Mouse (Mus musculus): ENCODE measurements around the gene Scarb2. TPM values are rescaled to one million over a fixed set of nuclear protein-coding genes. Genes with fewer than 3 reads are reported as not detected.

Gene Scarb2
- polyA plus RNA-seq, 1 experiment = 8.4 TPM

- H3K4me3 ChIP-seq (ENCODE audit: low read depth, low read length) = peak overlapping the region; percentile 93
- WGBS = under 1% methylated on average over 35 of the region's 35 CpGs
- peak overlapping the region; percentile 97 for H3K27ac ChIP-seq (ENCODE audit: insufficient read depth, low read depth, low read length)
- peaks cover 12% of the 10 kb centered on the region; the same call in 1 of the 2 replicates for H3K4me1 ChIP-seq (ENCODE audit: control insufficient read depth, insufficient read depth, insufficient read length, low read length)
- no peaks in the 10 kb centered on the region for H3K27me3 ChIP-seq (ENCODE audit: control insufficient read depth, insufficient read depth, low read length)
- H3K36me3 ChIP-seq (ENCODE audit: control insufficient read depth, insufficient read depth, low read length) = no peaks in the 10 kb centered on the region
- no peak for TF ChIP-seq CTCF (IDR thresholded peaks at IDR 0.05; ENCODE audit: extremely low read depth, insufficient read length, insufficient replicate concordance, low read depth, low read length)
- TF ChIP-seq POLR2A (IDR thresholded peaks at IDR 0.05; ENCODE audit: low read depth, low read length) = peak; percentile 29; the same call in 1 of the 2 replicates
Measured at GRCm38 (mm10) chr5:92504676-92505400, 1.8 kb downstream of the Scarb2 start.

GRCm38 (mm10) chr5:92503856-92504618, 2.6 kb downstream of the Scarb2 start:
- Histone ChIP-seq H3K36me3 (ENCODE audit: control insufficient read depth, insufficient read depth, low read length) (no peaks in the 10 kb centered on the region), H3K27me3 (ENCODE audit: control insufficient read depth, insufficient read depth, low read length) (no peaks in the 10 kb centered on the region), H3K4me1 (ENCODE audit: control insufficient read depth, insufficient read depth, insufficient read length, low read length) (peaks cover 18% of the 10 kb centered on the region; the same call in 1 of the 2 replicates), H3K4me3 (ENCODE audit: low read depth, low read length) (peak overlapping the region; percentile 93), H3K27ac (ENCODE audit: insufficient read depth, low read depth, low read length) (peak overlapping the region; percentile 97)
- TF ChIP-seq POLR2A (IDR thresholded peaks at IDR 0.05; ENCODE audit: low read depth, low read length) (no peak), CTCF (IDR thresholded peaks at IDR 0.05; ENCODE audit: extremely low read depth, insufficient read length, insufficient replicate concordance, low read depth, low read length) (no peak)
- 39% methylated on average over 7 of the region's 7 CpGs for WGBS

- H3K4me3 ChIP-seq (ENCODE audit: low read depth, low read length) = peak overlapping the region; percentile 4; the same call in 1 of the 2 replicates
- H3K27ac ChIP-seq (ENCODE audit: insufficient read depth, low read depth, low read length) = peak overlapping the region; percentile 17; the same call in 1 of the 2 replicates
- no peak for TF ChIP-seq POLR2A (IDR thresholded peaks at IDR 0.05; ENCODE audit: low read depth, low read length)
- no peak for TF ChIP-seq CTCF (IDR thresholded peaks at IDR 0.05; ENCODE audit: extremely low read depth, insufficient read length, insufficient replicate concordance, low read depth, low read length)
- no peaks in the 10 kb centered on the region for H3K27me3 ChIP-seq (ENCODE audit: control insufficient read depth, insufficient read depth, low read length)
- no peaks in the 10 kb centered on the region for H3K36me3 ChIP-seq (ENCODE audit: control insufficient read depth, insufficient read depth, low read length)
- 67% methylated on average over 9 of the region's 9 CpGs for WGBS
- peaks cover 18% of the 10 kb centered on the region; the same call in 1 of the 2 replicates for H3K4me1 ChIP-seq (ENCODE audit: control insufficient read depth, insufficient read depth, insufficient read length, low read length)
Measured at GRCm38 (mm10) chr5:92503356-92503847, 3.2 kb downstream of the Scarb2 start.

GRCm38 (mm10) chr5:92499378-92499777, 7.3 kb downstream of the Scarb2 start:
- TF ChIP-seq POLR2A (IDR thresholded peaks at IDR 0.05; ENCODE audit: low read depth, low read length) (no peak), CTCF (IDR thresholded peaks at IDR 0.05; ENCODE audit: extremely low read depth, insufficient read length, insufficient replicate concordance, low read depth, low read length) (no peak)
- H3K4me1 ChIP-seq (ENCODE audit: control insufficient read depth, insufficient read depth, insufficient read length, low read length) = peaks cover 21% of the 10 kb centered on the region; the same call in 1 of the 2 replicates
- H3K27me3 ChIP-seq (ENCODE audit: control insufficient read depth, insufficient read depth, low read length) = no peaks in the 10 kb centered on the region
- peak overlapping the region; percentile 62 for H3K27ac ChIP-seq (ENCODE audit: insufficient read depth, low read depth, low read length)
- no peak overlapping the region for H3K4me3 ChIP-seq (ENCODE audit: low read depth, low read length)
- 11% methylated on average over 3 of the region's 3 CpGs for WGBS
- 0 out of 2 replicates have a peak, but pooled peaks cover 1% of the 10 kb centered on the region for H3K36me3 ChIP-seq (ENCODE audit: control insufficient read depth, insufficient read depth, low read length)

- Histone ChIP-seq H3K4me3 (ENCODE audit: low read depth, low read length) (no peak overlapping the region), H3K36me3 (ENCODE audit: control insufficient read depth, insufficient read depth, low read length) (0 out of 2 replicates have a peak, but pooled peaks cover 1% of the 10 kb centered on the region), H3K4me1 (ENCODE audit: control insufficient read depth, insufficient read depth, insufficient read length, low read length) (peaks cover 21% of the 10 kb centered on the region; the same call in 1 of the 2 replicates), H3K27ac (ENCODE audit: insufficient read depth, low read depth, low read length) (peak overlapping the region; percentile 62), H3K27me3 (ENCODE audit: control insufficient read depth, insufficient read depth, low read length) (no peaks in the 10 kb centered on the region)
- 31% methylated on average over 5 of the region's 5 CpGs for WGBS
- no peak for TF ChIP-seq POLR2A (IDR thresholded peaks at IDR 0.05; ENCODE audit: low read depth, low read length)
- no peak for TF ChIP-seq CTCF (IDR thresholded peaks at IDR 0.05; ENCODE audit: extremely low read depth, insufficient read length, insufficient replicate concordance, low read depth, low read length)
Measured at GRCm38 (mm10) chr5:92498661-92499060, 8.0 kb downstream of the Scarb2 start.

- no peak for TF ChIP-seq POLR2A (IDR thresholded peaks at IDR 0.05; ENCODE audit: low read depth, low read length)
- WGBS = 14% methylated on average over 3 of the region's 3 CpGs
- Histone ChIP-seq H3K27ac (ENCODE audit: insufficient read depth, low read depth, low read length) (peak overlapping the region; percentile 55), H3K27me3 (ENCODE audit: control insufficient read depth, insufficient read depth, low read length) (no peaks in the 10 kb centered on the region), H3K4me3 (ENCODE audit: low read depth, low read length) (no peak overlapping the region), H3K4me1 (ENCODE audit: control insufficient read depth, insufficient read depth, insufficient read length, low read length) (peaks cover 18% of the 10 kb centered on the region; the same call in 1 of the 2 replicates), H3K36me3 (ENCODE audit: control insufficient read depth, insufficient read depth, low read length) (0 out of 2 replicates have a peak, but pooled peaks cover 1% of the 10 kb centered on the region)
Measured at GRCm38 (mm10) chr5:92498225-92498624, 8.4 kb downstream of the Scarb2 start.
